Mouse (Mus musculus) limb, embryonic 11.5 days (tissue): ENCODE measurements around the gene Tcea3. TPM values are rescaled to one million over a fixed set of nuclear protein-coding genes. Genes with fewer than 3 reads are reported as not detected.
A peak's percentile ranks its signal among the peaks of the same experiment; 100 is the strongest.

Experiments
- ATAC-seq: fragments of 200-750 bp; cut with Nextera tagmentation; 2 replicates; pipeline ENCODE4 v1.8.0; 2017; ENCODE audit warnings: low read depth; ENCODE audit not compliant: insufficient number of reproducible peaks, low FRiP score, low TSS enrichment
- DNase-seq: peaks from one replicate; pipeline ENCODE4 v3.0.0-alpha.2; 2015; ENCODE audit warnings: low spot score
- H3K27ac ChIP-seq: fragments of 300-500 bp; sonication (generic); replicated peaks from 2 replicates; pipeline ENCODE4 v1.5.1; 2014; ENCODE audit warnings: low read depth, mild to moderate bottlenecking, low read length
- H3K27me3 ChIP-seq: fragments of 300-500 bp; sonication (generic); 2 replicates; pipeline ENCODE4 v1.6.1; 2014; ENCODE audit warnings: mild to moderate bottlenecking, low read length, mixed read lengths; ENCODE audit not compliant: control insufficient read depth, insufficient read depth
- H3K36me3 ChIP-seq: fragments of 300-500 bp; sonication (generic); 2 replicates; pipeline ENCODE4 v1.6.1; 2014; ENCODE audit warnings: mild to moderate bottlenecking, low read length, moderate library complexity, mixed read lengths; ENCODE audit not compliant: control insufficient read depth, insufficient read depth
- H3K4me1 ChIP-seq: fragments of 300-500 bp; sonication (generic); 2 replicates; pipeline ENCODE4 v1.6.1; 2014; ENCODE audit warnings: low read length, mixed read lengths; ENCODE audit not compliant: control insufficient read depth, insufficient read depth
- H3K4me2 ChIP-seq: fragments of 300-500 bp; sonication (generic); 2 replicates; pipeline ENCODE4 v1.6.1; 2014; ENCODE audit warnings: low read depth, mild to moderate bottlenecking, moderate library complexity; ENCODE audit not compliant: severe bottlenecking
- H3K4me3 ChIP-seq: fragments of 300-500 bp; sonication (generic); 2 replicates; pipeline ENCODE4 v1.5.1; 2014; ENCODE audit warnings: low read depth, low read length
- H3K9ac ChIP-seq: fragments of 300-500 bp; sonication (generic); 2 replicates; pipeline ENCODE4 v1.6.1; 2014; ENCODE audit warnings: mild to moderate bottlenecking, low read length
- H3K9me3 ChIP-seq: fragments of 300-500 bp; sonication (generic); 2 replicates; pipeline ENCODE4 v1.6.1; 2016; ENCODE audit warnings: low read length; ENCODE audit not compliant: control insufficient read depth
- WGBS: fragments of 180-500 bp; shearing (Covaris S2); extraction: QIAGEN DNeasy Blood & Tissue Kit; methylation state at CpG from one replicate; pipeline ENCODE4 v1.1.7; 2014; 5-methylcytosine and 5-hydroxymethylcytosine counted together
- polyA plus RNA-seq: library from polyadenylated mRNA; unstranded; fragments of >200 nt; fragmentation: Nextera tagmentation; extraction: Ambion mirVana; gene quantifications from 2 replicates; pipeline ENCODE4 v1.2.1, GENCODE M21; 2014

The Tcea3 gene
- polyA plus RNA-seq, 1 experiment from 2014 or later, result 3.1 TPM

GRCm38 (mm10) chr4:136268912-136269311, 21.4 kb downstream of the Tcea3 start:
- DNase-seq, result no peak
- no peak for ATAC-seq
- Histone ChIP-seq H3K27me3 (no peaks in the 10 kb centered on the region), H3K4me1 (no peaks in the 10 kb centered on the region), H3K27ac (no peak overlapping the region), H3K4me2 (no peak overlapping the region), H3K9ac (no peak overlapping the region), H3K36me3 (no peaks in the 10 kb centered on the region), H3K4me3 (no peak overlapping the region), H3K9me3 (no peaks in the 10 kb centered on the region; the same call in 1 of the 2 replicates)
- 86% methylated on average over 1 of the region's 1 CpGs for WGBS

- no peak overlapping the region for H3K9ac ChIP-seq
- DNase-seq (no peak), ATAC-seq (no peak)
- H3K4me2 ChIP-seq, result no peak overlapping the region
- H3K27ac ChIP-seq, result no peak overlapping the region
- 90% methylated on average over 8 of the region's 8 CpGs for WGBS
- H3K4me3 ChIP-seq, result no peak overlapping the region
- H3K27me3 ChIP-seq, result no peaks in the 10 kb centered on the region
- no peaks in the 10 kb centered on the region for H3K4me1 ChIP-seq
- H3K9me3 ChIP-seq, result no peaks in the 10 kb centered on the region; the same call in 1 of the 2 replicates
- H3K36me3 ChIP-seq, result no peaks in the 10 kb centered on the region
Measured at GRCm38 (mm10) chr4:136270648-136271047, 23.1 kb downstream of the Tcea3 start.

GRCm38 (mm10) chr4:136281097-136281496, 33.6 kb downstream of the Tcea3 start:
- Histone ChIP-seq H3K27ac (no peak overlapping the region), H3K9me3 (no peaks in the 10 kb centered on the region), H3K4me3 (no peak overlapping the region), H3K9ac (no peak overlapping the region), H3K27me3 (no peaks in the 10 kb centered on the region), H3K4me2 (no peak overlapping the region), H3K36me3 (no peaks in the 10 kb centered on the region), H3K4me1 (peaks cover 2% of the 10 kb centered on the region; the same call in 1 of the 2 replicates)
- 57% methylated on average over 8 of the region's 8 CpGs for WGBS
- no peak for ATAC-seq
- no peak for DNase-seq

- WGBS, result 36% methylated on average over 9 of the region's 9 CpGs
- no peak overlapping the region for H3K4me2 ChIP-seq
- no peak for ATAC-seq
Measured at GRCm38 (mm10) chr4:136281611-136282010, 34.1 kb downstream of the Tcea3 start.

GRCm38 (mm10) chr4:136282621-136283480, 35.3 kb downstream of the Tcea3 start:
- H3K27me3 ChIP-seq, result no peaks in the 10 kb centered on the region
- ATAC-seq (no peak), DNase-seq (no peak)
- no peak overlapping the region for H3K9ac ChIP-seq
- H3K4me1 ChIP-seq, result peaks cover 5% of the 10 kb centered on the region; the same call in 1 of the 2 replicates
- no peaks in the 10 kb centered on the region for H3K9me3 ChIP-seq
- no peak overlapping the region for H3K4me2 ChIP-seq
- H3K27ac ChIP-seq, result no peak overlapping the region
- 53% methylated on average over 10 of the region's 10 CpGs for WGBS
- peaks cover 1% of the 10 kb centered on the region; the same call in 1 of the 2 replicates for H3K36me3 ChIP-seq
- no peak overlapping the region for H3K4me3 ChIP-seq

More at GRCm38 (mm10) chr4:136281611-136282010, 34.1 kb downstream of the Tcea3 start:
- Histone ChIP-seq H3K4me1 (peaks cover 2% of the 10 kb centered on the region; the same call in 1 of the 2 replicates), H3K36me3 (no peaks in the 10 kb centered on the region), H3K27ac (no peak overlapping the region), H3K9me3 (no peaks in the 10 kb centered on the region), H3K9ac (no peak overlapping the region), H3K4me3 (no peak overlapping the region), H3K27me3 (no peaks in the 10 kb centered on the region)
- DNase-seq, result no peak

GRCm38 (mm10) chr4:136283783-136284182, 36.3 kb downstream of the Tcea3 start:
- H3K36me3 ChIP-seq, result peaks cover 7% of the 10 kb centered on the region
- no peak overlapping the region for H3K4me2 ChIP-seq
- ATAC-seq, result no peak
- peaks cover 5% of the 10 kb centered on the region; the same call in 1 of the 2 replicates for H3K4me1 ChIP-seq
- H3K9me3 ChIP-seq, result no peaks in the 10 kb centered on the region; the same call in 1 of the 2 replicates
- no peaks in the 10 kb centered on the region for H3K27me3 ChIP-seq
- no peak overlapping the region for H3K9ac ChIP-seq
- H3K4me3 ChIP-seq, result no peak overlapping the region
- no peak overlapping the region for H3K27ac ChIP-seq
- DNase-seq, result no peak
- 25% methylated on average over 2 of the region's 2 CpGs for WGBS

GRCm38 (mm10) chr4:136284455-136284854, 36.9 kb downstream of the Tcea3 start, which contains the start of gene Zfp46:
Zfp46 (plus strand) TSS chr4:136284683.
- Histone ChIP-seq H3K4me1 (peaks cover 5% of the 10 kb centered on the region; the same call in 1 of the 2 replicates), H3K36me3 (peaks cover 11% of the 10 kb centered on the region), H3K27me3 (peaks cover 1% of the 10 kb centered on the region; the same call in 1 of the 2 replicates), H3K9ac (peak within 1 kb of the TSS; percentile 69), H3K4me2 (peak within 1 kb of the TSS; percentile 79), H3K27ac (peak within 1 kb of the TSS; percentile 68), H3K4me3 (peak within 1 kb of the TSS; percentile 62), H3K9me3 (no peaks in the 10 kb centered on the region; the same call in 1 of the 2 replicates)
- DNase-seq (no peak), ATAC-seq (no peak)
- WGBS, result 71% methylated on average over 5 of the region's 5 CpGs

- no peak for ATAC-seq
- Histone ChIP-seq H3K4me3 (peak overlapping the region; percentile 62), H3K27ac (no peak overlapping the region; the same call in 1 of the 2 replicates)
Measured at GRCm38 (mm10) chr4:136284891-136285290, 37.4 kb downstream of the Tcea3 start.

More at GRCm38 (mm10) chr4:136284891-136285290, 37.4 kb downstream of the Tcea3 start:
- Histone ChIP-seq H3K36me3 (peaks cover 11% of the 10 kb centered on the region), H3K4me1 (peaks cover 5% of the 10 kb centered on the region; the same call in 1 of the 2 replicates), H3K27me3 (peaks cover 4% of the 10 kb centered on the region), H3K9me3 (no peaks in the 10 kb centered on the region; the same call in 1 of the 2 replicates), H3K9ac (peak overlapping the region; percentile 69; the same call in 1 of the 2 replicates), H3K4me2 (peak overlapping the region; percentile 79)
- WGBS, result 52% methylated on average over 6 of the region's 6 CpGs
- DNase-seq, result no peak
